Mouse (Mus musculus): ENCODE results near the gene Slc31a1. TPM values are rescaled to one million over a fixed set of nuclear protein-coding genes. Genes with fewer than 3 reads are reported as not detected.

Slc31a1 gene
- polyA plus RNA-seq, 1 experiment, result 19.9 TPM

- no peak for DNase-seq (ENCODE audit: extremely low spot score in 1 of 2, low spot score in 1 of 2)
These were observed 1.5 kb downstream of the Slc31a1 start for GRCm38 (mm10) chr4:62361997-62362396.

DNA sequence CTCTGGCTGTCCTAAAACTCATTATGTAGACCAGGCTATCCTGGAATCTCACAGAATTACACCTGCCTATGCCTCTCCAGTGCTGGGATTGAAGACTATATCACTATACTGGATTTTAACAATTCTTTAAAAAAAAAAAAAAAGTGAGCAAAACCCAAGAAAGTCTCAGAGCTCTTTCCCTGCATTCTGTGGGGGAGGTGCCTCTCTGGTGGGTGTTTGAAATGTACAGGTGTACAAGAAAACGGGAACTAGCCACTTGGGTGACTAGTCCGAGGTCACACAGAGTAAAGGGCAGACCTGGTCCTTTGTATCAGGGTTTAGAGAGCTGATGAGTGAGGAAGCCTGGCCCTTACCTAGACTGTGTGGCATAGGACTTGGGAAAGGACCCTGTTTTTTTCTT lies 1.9 kb downstream of the Slc31a1 start:
- no peak for DNase-seq (ENCODE audit: extremely low spot score in 1 of 2, low spot score in 1 of 2)

- no peak for DNase-seq (ENCODE audit: extremely low spot score in 1 of 2, low spot score in 1 of 2)
These were observed 3.8 kb downstream of the Slc31a1 start for GRCm38 (mm10) chr4:62364299-62364698.

DNA sequence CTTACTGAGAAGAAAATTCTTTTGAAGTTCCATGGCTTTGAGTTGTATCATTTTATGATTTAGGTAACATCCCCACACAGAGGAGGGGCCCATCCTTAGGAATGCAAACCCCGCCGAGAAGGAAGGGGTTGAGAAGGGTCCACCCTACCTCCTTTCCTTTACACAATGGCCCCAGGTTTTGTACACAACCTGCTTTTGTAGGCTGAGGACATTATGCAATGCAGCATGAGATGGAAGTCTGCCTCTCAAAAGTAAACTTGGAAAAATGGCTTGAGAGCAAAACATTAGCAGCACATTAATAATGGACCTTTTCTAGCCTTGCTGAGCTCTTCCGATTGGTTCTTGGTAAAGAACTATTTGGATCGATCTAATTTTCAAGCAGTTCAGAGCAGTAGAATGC lies 5.8 kb downstream of the Slc31a1 start:
- DNase-seq (ENCODE audit: extremely low spot score in 1 of 2, low spot score in 1 of 2), result no peak

DNA sequence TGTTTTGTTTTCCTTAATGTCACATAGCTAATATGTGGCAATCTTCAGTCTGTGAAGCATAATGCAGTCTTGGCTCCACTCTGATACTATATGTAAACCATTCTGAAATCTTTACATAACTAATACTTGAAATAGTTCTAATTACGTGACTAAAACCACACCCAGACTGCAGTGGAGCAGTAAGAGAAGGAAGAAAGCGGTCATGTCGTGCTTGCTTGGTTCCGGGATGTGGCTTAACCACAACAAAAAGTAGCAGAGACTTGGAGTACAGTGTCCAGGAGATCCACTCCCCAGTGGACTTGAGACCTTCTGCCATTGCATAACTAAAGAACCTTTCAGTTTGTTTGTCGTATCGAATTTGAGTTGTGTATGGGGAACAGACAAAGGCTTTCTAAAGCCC lies 7.1 kb downstream of the Slc31a1 start:
- DNase-seq (ENCODE audit: extremely low spot score in 1 of 2, low spot score in 1 of 2), result no peak

- no peak for DNase-seq (ENCODE audit: extremely low spot score in 1 of 2, low spot score in 1 of 2)
These were observed 8.6 kb downstream of the Slc31a1 start for GRCm38 (mm10) chr4:62369091-62369490.

- DNase-seq (ENCODE audit: extremely low spot score in 1 of 2, low spot score in 1 of 2), result no peak
These were observed 11.9 kb downstream of the Slc31a1 start for GRCm38 (mm10) chr4:62372410-62372809.

DNA sequence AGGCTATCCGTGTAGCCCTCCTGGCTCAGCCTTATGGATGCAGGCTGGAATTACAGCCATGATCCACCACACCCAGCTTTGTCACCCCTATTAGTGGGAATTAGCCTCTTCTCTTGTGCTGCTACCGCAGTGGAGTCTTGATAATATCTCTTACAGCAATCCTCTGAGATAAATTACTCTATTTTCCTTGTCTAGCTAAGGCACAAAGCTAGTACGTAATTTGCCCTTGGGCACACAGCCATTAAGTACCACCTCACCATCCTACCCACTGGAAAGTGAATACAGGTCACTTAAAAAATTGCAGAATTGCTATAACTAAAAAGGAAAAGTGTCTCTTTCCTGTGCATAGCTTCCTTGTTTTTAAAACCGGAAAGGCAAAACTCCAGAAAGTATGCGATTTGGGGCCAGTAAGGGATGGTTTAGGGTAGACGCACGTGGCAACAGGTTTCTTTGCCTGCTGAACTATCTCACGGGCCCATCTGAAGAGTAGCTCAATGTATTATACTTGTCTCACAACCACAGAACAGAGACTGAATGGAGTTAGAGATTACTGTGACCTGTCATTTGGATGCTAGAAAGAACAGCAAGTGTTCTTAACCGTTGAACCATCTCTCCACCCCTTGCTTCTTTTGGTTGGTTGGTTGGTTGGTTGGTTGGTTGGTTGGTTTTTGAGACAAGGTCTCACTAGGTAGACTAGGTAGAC lies 12.4 kb downstream of the Slc31a1 start:
- no peak for DNase-seq (ENCODE audit: extremely low spot score in 1 of 2, low spot score in 1 of 2)

DNA sequence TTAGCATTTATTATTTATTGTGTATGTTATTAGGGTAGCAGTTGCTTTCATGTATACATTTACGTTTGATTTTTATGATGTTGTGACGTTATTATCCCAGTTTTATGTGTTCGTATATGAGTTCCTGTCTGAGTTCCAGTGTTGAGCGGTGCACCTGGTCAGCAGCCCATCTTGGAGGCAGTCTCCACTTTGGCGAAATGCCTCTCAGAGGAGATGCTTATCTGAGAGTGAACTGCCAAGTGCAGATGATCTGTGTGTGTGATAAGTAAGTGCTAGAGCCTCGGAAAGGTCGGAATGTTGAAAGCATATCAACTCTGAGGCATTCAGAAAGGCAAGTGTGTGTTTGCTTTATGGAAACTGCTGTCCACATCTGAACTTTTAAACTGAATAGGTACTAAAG lies 13.1 kb downstream of the Slc31a1 start:
- no peak for DNase-seq (ENCODE audit: extremely low spot score in 1 of 2, low spot score in 1 of 2)

DNA sequence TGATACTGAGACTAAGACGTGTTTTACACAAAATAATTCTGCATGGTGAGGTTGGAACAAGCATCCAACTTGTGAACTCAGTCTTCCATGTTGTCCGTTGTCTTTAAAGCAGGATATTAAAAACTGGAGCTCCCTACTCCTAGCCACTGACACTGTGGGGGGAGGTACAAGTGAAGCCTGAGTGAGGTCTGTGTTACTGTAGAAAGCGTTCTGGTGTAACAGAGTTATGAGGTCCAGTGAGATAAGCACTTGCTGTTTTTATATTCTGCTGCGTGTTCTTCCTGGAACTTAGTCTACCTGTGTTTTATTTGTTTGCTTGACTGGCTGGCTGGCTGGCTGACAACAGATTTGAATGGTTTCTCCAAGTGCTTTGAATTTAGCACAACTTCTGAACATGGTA lies 13.8 kb downstream of the Slc31a1 start:
- no peak for DNase-seq (ENCODE audit: extremely low spot score in 1 of 2, low spot score in 1 of 2)

DNA sequence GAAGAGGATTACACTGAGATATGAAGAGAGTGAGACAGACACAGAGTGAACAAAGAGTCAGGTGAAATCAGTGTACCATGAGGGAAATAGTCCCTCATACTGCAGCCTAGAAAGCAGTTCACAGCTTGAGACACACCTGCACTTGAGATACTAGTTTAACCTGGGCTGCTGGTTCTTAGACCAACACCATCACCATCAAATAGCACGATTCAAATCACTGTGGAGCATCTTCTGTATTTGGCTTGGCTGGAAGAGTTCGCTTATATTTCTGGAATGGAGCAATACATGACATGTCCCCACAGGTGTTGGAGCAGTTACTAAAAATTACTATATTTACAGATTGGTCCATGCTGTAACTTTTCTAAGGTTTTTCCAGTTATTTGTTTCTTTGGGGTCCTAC lies 15.6 kb downstream of the Slc31a1 start:
- no peak for DNase-seq (ENCODE audit: extremely low spot score in 1 of 2, low spot score in 1 of 2)

GRCm38 (mm10) chr4:62379724-62380381 lies 19.3 kb downstream of the Slc31a1 start:
- no peak for DNase-seq (ENCODE audit: extremely low spot score in 1 of 2, low spot score in 1 of 2)

DNA sequence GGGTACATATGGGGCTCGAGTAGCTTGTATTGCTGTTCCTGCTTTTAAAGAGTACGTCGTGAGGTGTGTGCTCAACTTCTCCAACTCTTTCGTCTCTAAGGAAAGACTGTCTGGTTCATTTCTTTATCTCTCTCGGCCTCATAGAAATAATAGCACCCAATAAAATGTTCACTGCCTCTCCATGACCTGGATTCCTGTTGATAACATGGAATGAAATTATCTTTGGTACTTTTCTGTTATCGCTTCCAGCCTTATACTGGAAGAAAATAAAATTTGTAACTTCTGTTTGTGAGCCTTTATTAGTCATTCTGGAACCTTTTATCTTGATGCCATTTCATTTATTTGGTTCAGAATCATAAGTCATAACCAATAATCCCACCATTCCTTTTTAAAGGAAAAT lies 22.7 kb downstream of the Slc31a1 start:
- DNase-seq (ENCODE audit: extremely low spot score in 1 of 2, low spot score in 1 of 2), result no peak

GRCm38 (mm10) chr4:62383752-62384151 lies 23.2 kb downstream of the Slc31a1 start:
- no peak for DNase-seq (ENCODE audit: extremely low spot score in 1 of 2, low spot score in 1 of 2)

- DNase-seq (ENCODE audit: extremely low spot score in 1 of 2, low spot score in 1 of 2), result no peak
These were observed 23.6 kb downstream of the Slc31a1 start for GRCm38 (mm10) chr4:62384159-62384558.

GRCm38 (mm10) chr4:62385439-62385838 lies 24.9 kb downstream of the Slc31a1 start:
- DNase-seq (ENCODE audit: extremely low spot score in 1 of 2, low spot score in 1 of 2), result peak in 1 of 2 experiments; percentile 38

GRCm38 (mm10) chr4:62389592-62390512 lies 29.3 kb downstream of the Slc31a1 start:
- DNase-seq (ENCODE audit: extremely low spot score in 1 of 2, low spot score in 1 of 2), result no peak

GRCm38 (mm10) chr4:62391892-62392291 lies 31.4 kb downstream of the Slc31a1 start:
- DNase-seq (ENCODE audit: extremely low spot score in 1 of 2, low spot score in 1 of 2), result no peak

GRCm38 (mm10) chr4:62393459-62393858 lies 32.9 kb downstream of the Slc31a1 start:
- DNase-seq (ENCODE audit: extremely low spot score in 1 of 2, low spot score in 1 of 2), result no peak

GRCm38 (mm10) chr4:62395806-62396205 lies 35.3 kb downstream of the Slc31a1 start:
- no peak for DNase-seq (ENCODE audit: extremely low spot score in 1 of 2, low spot score in 1 of 2)

DNA sequence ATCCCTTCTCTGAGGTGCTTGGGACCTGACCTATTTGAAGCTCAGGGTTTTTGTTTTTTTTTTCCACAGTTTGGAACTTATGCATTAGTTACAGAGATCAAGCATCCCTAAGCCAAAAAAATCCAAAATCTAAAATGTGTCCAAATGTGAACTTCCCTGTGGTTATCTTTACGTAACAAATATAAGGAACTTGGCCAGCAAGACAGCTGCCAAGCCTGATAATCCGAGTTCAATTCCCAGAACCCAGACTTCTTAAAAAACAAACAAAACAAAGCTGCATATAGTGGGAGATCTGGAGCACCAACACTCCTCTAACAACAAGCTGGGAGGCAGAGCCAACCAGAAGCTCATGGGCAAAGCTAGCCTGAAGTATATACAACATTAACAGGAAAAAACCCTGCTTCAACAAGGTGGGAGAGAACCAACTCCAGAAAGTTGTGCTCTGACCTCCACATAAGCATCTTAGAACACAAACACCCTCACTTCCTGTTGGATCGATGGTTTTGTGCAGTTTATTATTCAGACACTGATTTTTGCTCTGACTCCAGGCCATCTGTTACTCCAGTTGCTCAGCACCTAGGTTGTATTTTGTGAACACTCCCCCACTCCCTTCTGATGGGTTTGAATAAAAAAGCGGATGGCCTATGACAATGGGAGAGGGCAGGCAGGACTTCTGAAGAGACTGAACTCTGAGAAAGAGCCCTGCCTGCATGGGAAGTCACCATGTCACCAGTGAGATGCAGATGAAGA lies 37.3 kb downstream of the Slc31a1 start:
- no peak for DNase-seq (ENCODE audit: extremely low spot score in 1 of 2, low spot score in 1 of 2)

Measured in frontal cortex, adult 2 months (tissue).